Mouse (Mus musculus) skeletal muscle tissue, adult 2 months (tissue): ENCODE data around the gene Fxyd5.
A peak's percentile ranks its signal among the peaks of the same experiment; 100 is the strongest.

Source experiments
- DNase-seq: peaks from one replicate; pipeline ENCODE4 v3.0.0-alpha.2; 2012; ENCODE audit warnings: low read depth, low spot score

Fxyd5 gene

DNA sequence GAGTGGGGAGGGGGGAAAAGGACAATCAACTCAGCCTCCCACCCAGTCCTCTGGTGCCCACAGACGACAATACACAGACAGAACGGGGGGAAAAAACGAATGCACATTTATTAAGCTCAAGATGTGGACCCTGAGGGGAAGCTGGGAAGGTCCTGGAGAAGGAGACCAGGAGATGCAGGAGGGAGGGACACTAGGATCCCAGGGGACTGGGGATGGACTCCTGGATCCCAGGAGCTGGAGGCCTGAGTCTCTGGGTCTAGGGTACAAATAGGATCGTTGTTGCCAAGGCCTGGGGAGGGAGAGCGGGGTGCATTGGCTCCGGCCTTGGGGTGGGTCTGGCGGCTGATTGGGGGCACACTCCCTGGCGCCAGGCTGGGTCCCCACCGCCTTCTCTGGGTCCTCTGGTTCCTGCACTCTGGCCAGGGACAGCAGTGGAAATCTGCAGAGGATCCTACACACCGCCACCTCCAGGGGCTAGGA, at the start of gene Fxyd5:
Fxyd5 (minus strand) TSS at position 51 of the 480 bp plus-strand sequence.
- no peak for DNase-seq

- no peak for DNase-seq
Measured at GRCm38 (mm10) chr7:31089721-31090120, 47.4 kb upstream of the Fxyd5 start.

- no peak for DNase-seq
Measured at GRCm38 (mm10) chr7:31088206-31088605, 45.9 kb upstream of the Fxyd5 start.

GRCm38 (mm10) chr7:31087262-31087661, 45.0 kb upstream of the Fxyd5 start:
- no peak for DNase-seq

DNA sequence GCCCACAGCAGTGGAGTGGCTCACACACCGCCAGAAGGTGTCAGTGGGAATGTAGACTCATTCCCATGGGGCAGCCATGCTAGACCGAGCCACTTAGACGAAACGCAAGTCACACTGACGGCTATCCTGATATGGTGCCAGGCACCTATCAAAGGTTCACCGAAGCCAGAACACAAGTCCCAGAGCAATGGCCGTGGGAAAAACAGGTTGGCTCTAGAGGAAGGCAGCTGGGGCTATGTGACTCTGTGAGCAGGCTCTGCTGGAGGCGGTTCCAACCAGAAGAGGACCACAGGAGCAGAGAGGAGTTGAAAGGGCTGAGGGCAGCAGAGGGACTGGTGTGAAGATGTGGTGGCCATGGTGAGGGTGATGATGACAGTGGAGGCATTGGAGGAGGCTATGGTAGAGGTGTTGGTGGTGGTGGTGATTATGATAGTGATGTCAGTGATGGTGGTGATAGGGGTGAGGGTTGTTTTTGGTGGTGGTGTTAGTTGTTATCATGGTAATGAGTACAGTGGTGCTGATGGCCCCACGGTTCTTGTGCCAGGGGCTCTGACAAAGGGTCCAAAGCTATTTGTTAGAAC, 44.0 kb upstream of the Fxyd5 start:
- DNase-seq, result no peak

- DNase-seq, result peak; percentile 65
Measured at GRCm38 (mm10) chr7:31085171-31085570, 42.9 kb upstream of the Fxyd5 start.

GRCm38 (mm10) chr7:31084140-31084539, 41.9 kb upstream of the Fxyd5 start:
- no peak for DNase-seq

- DNase-seq, result peak; percentile 97
Measured at GRCm38 (mm10) chr7:31082831-31083588, 40.7 kb upstream of the Fxyd5 start.

GRCm38 (mm10) chr7:31082106-31082505, 39.8 kb upstream of the Fxyd5 start:
- no peak for DNase-seq

DNA sequence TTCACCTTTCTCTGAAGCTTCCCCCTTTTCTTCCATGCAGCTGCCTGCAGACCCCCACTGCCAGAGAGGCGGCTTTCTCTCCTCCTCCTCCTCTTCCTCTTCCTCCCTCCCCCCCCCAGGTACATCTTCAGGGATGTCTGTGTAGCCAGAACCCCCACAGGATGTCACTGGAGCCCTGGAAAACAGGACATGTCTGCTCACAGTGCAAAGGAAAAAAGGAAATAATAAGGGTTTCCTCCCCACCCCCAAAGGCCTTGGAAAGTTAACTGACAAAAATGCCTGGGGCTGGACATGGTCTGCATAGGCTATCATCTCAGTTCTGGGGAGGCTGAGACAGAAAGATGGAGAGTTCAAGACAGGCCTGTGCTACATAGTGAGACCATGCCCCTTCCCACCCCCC, 38.8 kb upstream of the Fxyd5 start:
- no peak for DNase-seq

DNA sequence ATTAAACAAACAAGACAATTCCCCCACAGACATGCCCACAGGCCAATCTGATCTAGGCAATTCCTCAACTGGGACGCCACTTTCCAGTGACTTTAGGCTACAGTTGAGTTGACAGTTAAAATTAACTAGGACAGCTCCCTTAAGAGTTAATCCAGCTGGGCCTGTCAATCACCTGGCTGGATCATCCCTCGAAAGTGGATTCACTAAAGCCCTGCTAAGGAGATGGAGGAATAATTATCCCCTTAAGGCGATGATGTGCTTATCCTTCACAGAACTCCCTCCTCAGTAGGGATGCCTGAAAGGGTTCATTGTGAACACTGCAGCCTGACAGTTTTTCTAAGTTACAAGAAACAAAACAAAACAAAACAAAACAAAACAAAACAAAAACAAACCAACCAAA, 38.3 kb upstream of the Fxyd5 start:
- DNase-seq, result no peak

GRCm38 (mm10) chr7:31079670-31080069, 37.4 kb upstream of the Fxyd5 start:
- DNase-seq, result no peak

- no peak for DNase-seq
Measured at GRCm38 (mm10) chr7:31077885-31078445, 35.7 kb upstream of the Fxyd5 start.

DNA sequence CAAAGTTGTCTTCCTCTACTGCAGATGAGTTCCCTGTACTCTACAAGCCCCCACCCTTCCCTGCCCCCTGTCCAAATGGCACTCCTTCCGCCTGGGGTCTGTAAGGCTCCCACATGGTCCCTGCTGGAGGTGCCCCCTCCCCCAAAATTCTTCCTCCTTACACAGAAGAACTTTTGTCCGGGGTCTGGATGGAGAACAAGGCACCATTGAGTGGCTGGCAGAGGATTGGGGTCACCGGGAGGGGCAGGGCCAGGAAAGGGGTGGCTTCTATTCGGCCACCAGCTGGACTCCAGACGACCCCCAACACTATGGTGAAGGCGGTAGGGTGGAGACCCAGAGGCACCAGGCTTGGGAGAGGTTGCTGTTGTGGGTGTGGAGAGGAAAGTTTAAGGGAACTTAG, 35.2 kb upstream of the Fxyd5 start:
- DNase-seq, result no peak

DNA sequence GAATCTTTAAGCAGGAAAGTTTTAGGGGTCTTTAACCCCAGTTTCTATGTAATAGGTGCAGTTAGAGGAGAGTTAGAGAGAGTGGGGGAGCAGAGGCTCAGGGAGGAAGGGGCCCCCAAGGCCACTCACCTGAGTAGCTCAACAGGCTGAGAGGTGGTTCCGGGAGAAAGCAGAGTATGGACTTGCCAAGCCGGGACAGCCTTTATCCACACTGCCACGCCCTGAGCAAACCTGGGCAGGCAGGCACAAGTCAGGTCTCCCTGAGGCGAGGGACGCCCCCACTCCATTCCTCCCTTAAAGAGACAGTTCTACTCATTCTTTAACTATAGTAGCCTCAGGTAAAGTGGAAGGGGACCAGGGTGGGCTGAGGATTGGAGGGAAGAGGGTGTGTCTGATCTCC, 34.2 kb upstream of the Fxyd5 start, which contains the start of gene Fxyd3:
Fxyd3 (minus strand) TSS at position 213 of the 400 bp plus-strand sequence.
- DNase-seq, result no peak

- DNase-seq, result no peak
Measured at GRCm38 (mm10) chr7:31074713-31075069, 32.4 kb upstream of the Fxyd5 start.

DNA sequence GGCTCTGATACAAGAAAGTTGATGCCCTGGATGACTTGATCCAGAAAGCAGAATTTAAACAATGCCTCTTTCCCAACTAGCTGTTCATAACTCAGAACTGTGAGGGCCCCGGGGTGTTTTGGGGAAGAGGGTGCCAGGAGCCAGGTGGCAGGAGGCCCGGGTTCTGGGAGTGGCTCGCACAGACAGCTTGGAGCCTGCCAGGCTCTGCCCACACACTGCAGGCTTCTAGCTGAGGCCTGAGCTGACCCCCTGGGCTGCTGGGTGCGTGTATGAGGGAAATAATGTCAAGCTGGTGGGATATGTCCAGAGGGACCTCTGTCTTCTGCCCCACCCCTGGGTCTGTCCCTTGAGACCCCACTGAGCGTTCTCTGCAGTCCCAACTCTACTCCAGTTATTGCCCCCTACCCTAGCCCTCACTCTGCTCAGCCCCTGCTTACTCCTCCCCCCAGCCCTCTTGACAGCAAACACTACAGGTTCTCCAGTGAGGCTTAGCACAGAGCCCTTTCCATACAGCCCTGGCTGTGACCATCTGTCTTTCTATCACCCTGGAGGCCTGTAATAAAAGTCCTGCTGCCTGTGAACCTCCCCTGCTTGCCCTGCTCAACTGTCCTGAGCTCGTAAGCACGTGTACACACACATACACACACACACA, 31.9 kb upstream of the Fxyd5 start:
- DNase-seq, result no peak

- DNase-seq, result no peak
Measured at GRCm38 (mm10) chr7:31073546-31073945, 31.3 kb upstream of the Fxyd5 start.

- DNase-seq, result no peak
Measured at GRCm38 (mm10) chr7:31072326-31072725, 30.0 kb upstream of the Fxyd5 start.

DNA sequence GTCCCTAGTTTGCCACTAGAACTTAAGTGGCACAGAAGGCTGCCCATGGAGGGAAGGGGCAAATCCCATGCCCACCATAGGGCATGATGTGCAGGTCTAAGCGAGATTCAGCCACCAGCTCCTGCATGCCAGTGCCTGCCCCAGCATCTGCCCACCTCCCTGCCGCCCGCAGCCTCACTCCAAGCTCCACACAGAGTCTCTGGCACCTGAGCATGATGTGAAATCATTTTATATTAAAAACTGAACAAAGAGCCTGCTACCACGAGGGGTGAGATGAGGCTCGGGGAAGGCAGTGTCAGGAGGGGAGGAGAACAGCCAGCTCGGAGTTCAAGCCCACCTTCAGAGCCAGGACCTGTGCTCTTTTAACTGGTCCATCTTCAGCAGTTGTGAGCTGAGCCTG, 28.0 kb upstream of the Fxyd5 start:
- DNase-seq, result no peak

DNA sequence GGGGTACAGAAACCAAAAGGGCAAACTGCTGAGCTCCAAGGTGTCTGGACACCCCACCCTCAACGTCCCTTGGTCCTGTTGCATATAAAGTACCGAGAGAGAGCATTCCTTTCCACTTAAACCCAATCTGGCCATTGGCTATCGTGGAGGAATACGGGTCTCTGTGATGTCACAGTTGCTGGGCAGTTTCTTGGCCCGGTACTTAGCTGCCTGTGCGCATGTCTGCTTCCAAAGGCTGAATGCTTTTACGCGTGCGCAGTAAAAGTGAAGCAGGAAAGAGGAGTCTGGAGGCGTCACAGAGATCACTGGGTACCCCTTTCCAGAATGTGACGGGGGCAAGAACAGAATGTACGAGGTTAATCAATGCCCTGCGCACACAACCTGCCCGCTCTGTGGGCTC, 27.2 kb upstream of the Fxyd5 start:
- DNase-seq, result no peak

DNA sequence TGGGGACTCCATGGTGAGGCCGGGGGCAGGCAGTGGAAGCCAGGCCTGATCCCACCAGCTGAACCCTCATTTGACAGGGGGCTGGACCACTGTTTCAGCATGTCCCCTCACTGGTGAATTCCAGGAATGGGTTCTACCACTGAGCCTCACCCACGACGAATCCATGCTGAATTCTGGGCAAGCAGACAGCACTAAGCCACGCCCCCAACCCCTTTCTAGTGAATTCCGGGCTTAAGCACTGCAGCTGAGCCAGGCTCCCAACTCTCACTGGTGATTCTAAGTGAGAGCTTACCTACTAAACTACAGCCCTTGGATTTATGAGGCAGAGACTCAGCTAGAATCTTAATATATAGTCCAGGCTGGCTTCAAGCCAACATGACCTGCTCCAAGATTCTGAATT, 25.6 kb upstream of the Fxyd5 start:
- DNase-seq, result no peak
